Mouse (Mus musculus): ENCODE data around the gene Nrap.
A peak's percentile ranks its signal among the peaks of the same experiment; 100 is the strongest.

The Nrap gene

DNA sequence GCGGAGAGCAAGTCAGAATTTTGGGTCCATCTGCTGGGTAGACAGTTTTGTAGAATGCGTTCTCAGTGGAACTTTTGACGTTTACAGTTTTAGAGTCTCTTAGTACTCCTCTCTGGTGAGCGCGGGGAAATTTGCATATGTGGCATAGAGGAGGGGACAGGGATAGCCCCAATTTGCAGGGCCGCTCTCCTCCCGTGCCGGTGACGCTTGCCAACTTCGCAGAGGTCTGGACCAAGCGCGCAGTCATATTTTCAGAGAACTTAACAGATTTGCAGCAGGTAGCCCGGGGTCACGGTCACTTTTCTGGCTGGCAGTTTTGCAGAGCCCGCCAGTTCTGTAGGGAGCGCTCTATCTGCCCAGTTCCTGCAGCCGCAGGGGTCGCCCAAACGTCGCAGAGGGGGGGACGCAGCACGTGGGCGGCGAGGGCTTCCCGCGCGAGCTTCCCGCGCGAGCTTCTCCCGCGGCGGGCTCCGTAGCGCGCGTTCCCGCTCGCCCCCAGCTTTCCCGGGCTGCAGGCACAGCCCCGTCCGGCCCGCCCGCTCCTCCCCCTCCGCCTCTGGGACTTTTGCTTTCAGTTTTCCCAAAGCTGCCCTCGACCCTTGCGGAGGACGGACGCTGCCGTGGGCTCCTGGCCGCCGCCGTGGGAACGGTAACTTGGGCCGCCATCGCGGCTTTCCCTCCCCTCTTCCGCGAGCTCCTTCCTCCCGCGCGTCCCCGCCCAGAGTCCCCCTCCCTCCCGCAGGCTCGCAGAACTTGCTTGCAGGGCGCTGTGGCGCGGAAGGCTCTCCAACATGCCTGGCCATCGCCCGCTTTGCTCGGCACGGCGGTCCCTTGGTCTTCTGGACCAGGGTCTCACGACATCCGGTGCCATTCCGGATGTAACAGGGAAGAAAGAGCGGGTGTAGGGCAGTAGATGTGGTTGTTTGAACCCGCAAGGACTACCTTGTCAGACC is 7.1 kb upstream of the Nrap start, which contains the start of gene Casp7:
Gene Casp7, plus strand, starts transcription at position 461 of the 953 bp plus-strand sequence.
- DNase-seq (ENCODE audit: low spot score in 2 of 2), result peak in 1 of 2 experiments; percentile 5

DNA sequence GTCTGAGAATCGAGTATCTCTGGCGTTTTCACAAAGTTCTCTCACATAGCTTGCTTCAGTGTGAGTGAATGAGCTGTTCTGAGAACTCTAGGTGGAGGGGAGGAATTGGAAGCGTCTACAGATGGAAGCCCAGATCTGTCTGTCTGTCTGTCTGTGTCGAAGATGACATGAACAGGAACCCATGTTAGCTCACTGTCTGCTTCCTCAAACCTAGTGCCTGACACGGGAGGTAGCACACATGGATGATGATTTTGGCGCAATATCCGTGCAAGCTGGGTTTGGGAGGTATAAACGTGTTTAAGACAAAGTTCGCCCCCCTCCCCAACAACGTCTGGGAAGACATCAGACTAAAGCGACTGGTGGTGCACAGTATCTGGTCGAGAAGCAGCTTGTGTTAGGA is 6.4 kb upstream of the Nrap start:
- DNase-seq (ENCODE audit: low spot score in 2 of 2), result no peak

DNA sequence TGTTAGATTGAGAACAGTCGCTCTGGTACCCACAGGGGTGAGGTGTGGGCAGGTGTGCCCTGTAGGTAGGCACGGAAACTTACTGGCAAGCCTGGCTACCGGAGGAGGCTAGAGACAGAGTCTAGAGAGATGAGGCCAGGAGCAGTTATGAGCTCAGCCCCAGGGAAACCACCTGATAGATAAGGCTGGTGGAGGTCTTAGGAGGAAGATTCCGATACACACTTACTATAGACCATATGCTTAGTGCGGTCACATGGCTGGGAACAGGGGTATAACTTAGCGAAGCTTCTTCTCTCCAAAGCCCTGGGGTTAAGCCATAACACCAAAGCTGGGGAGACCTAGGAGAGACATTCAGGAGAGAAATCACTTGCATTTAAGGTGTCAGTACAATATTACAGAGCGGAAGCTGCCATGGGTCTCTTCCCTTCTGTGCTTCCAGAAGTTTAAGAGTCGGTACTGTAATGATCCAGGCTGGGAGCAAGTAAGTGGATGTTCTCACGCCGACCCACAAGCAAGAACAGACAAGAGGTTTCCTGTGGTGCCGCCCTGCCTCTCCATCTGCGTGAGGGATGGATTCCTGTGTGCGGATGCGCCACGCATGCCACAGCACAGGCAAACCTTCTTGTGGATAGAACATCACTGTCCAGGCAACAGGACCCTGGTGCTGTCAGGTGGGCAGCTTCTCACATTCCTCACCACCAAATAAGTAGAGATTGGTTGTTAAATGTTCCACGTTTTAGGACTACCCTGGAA is 5.5 kb upstream of the Nrap start:
- DNase-seq (ENCODE audit: low spot score in 2 of 2), result no peak

DNA sequence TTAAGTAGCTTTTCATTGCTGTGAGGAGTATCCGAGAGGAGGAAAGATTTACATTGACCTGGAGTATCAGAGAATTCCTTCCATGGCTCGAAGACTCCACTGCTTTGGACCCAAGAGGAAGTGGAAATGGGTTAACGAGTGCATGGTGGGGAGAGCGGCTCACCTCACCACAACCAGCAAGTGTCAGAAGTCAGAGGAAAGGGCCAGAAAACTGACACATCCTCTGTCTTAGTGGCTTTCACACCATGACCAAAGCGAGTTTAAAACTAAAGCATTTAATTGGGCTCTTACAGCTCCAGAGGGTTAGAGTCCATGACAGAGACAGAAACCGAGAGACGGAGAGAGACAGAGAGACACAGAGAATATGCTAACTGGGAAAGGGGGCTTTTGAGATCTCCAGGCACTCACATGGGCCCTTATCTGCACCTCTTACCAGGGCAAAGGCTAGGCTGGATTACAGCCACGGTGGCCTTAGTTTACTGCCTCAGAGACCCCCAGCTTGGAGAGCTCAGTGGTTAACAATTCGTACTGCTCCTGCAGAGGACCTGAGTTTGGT is 3.6 kb upstream of the Nrap start:
- no peak for DNase-seq (ENCODE audit: low spot score in 2 of 2)

DNA sequence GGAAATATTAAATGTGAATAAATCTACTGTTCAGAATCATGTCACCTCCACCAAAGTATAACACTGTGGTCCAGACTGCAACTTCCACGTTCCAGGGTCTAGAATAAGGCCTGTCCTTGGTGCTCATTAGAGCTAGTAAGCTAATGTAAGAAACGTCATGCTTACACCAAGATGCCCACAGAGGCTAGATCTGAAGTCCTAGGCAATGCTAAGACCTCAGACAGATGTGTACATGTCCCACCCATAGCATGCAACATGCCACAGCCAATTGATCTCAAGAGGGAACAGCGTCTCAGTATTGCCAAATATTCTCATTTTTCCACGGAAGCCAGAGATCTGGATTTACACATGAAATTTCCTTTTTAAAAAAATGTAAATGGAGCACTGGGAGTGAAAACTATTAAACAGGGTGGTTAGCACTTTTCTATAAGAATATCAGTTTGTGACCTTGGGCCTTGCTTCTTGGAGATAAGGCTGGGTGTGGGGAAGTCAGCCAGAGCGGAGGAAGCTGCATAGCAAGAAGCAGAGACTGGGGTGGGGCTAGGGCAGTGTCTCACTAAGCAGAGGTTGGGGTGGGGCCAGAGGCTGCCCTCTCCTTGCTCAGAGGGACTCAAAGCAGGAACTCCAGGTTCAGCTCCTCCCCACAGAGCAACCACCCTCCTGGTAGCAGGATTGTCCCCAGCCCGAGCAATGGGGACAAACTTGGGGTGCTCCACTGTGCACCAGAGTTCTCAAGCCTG is 1.6 kb upstream of the Nrap start:
- no peak for DNase-seq (ENCODE audit: low spot score in 2 of 2)

DNA sequence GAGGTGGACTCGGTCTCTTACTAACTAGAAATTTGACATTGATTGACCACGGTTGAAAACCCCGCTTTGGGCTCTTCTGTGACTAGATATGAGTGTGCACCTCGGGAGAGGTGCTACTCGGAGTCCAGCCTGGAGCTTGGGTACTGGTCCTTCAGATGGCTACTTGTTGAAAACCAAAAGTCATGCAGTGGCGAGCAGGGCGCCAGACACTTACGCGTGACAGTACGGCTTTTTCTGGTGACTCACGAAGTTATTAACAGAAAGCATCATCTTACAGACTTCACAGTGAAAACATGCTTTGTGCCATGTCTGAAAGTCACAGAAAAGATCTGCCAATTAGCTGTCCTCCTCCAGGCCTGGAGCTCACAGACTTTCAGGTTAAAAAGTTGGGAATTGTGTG is 661 bp downstream of the Nrap start:
- no peak for DNase-seq (ENCODE audit: low spot score in 2 of 2)

DNA sequence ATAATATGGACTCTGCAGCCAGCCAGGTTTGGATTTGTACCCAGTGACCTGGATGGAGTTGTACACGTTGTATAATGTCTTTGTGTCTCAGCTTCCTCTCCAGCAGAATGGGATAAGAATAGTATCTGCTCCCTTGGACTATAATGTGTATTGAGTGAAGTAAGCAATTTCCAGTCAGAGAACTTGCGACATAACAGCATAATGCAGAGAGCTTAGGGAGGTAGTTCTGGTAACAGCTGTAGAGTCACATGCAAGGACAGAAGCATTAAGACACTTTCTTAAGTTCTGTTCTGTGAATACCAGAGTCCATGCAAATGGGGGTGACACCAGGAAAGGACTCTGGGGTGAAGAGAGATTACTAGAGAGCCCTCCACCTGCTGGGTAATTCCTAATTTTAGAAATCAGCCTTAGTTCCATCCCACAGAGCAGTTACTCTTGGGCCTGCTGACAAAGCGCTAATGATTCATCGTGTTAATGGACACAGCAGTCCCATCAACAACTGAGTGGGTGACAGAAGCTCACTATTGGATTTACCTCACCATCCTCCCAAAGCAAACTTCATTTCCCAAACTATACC is 2.0 kb downstream of the Nrap start:
- DNase-seq (ENCODE audit: low spot score in 2 of 2), result no peak

DNA sequence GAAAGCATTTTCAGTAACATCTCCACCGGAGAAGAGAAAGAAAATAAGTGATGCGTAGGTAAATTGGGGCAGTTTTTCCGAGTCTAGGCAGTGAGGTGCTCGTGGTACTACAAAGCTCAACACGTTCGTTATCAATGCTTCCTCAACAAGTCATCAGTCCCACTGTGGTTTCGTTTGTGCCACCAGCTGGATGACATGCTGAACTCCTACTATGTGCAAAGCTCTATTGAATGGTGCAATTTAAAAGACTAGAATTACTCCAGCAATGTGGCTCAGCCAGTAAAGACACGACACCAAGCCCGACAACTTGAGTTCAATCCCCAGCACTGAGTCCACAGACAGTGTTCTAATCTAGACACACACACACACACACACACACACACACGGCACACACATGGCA is 3.7 kb downstream of the Nrap start:
- no peak for DNase-seq (ENCODE audit: low spot score in 2 of 2)

DNA sequence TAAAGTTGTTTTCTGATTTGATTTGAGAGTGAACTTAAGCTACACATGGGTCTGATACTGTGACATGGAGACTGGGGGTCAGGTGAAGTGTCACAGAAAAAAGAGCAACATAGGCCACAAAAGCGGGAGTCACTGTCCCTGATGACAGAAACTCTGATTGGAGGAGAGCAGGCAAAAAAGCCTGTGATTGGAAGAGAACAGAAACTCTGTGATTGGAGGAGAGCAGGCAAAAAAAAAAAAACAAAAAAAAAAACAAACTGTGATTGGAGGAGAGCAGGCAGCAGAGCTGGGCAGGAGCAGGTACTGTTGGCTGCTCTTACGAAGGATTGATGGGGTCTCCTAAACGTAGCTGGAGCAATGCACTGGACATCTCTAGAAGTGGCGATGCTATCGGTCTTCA is 4.3 kb downstream of the Nrap start:
- no peak for DNase-seq (ENCODE audit: low spot score in 2 of 2)

DNA sequence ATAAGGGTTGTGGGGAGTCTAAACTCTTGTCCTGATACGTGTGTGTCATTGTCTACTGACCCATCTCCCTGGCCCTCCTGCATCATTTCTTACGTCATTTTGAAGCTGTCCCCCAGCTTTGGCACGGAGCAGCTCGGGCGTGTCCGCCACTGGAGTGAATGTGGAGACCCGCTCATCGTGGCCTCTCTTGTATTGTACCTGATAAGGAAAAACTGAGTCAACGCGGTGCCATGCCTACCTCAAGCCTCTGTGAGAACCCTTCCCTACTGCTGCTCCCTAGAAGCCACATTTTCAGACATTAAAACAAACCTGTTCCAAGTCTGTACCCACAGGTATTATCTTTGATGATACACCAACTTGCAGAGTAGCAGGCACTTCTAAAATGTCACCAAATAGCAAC is 8.4 kb downstream of the Nrap start:
- no peak for DNase-seq (ENCODE audit: low spot score in 2 of 2)

DNA sequence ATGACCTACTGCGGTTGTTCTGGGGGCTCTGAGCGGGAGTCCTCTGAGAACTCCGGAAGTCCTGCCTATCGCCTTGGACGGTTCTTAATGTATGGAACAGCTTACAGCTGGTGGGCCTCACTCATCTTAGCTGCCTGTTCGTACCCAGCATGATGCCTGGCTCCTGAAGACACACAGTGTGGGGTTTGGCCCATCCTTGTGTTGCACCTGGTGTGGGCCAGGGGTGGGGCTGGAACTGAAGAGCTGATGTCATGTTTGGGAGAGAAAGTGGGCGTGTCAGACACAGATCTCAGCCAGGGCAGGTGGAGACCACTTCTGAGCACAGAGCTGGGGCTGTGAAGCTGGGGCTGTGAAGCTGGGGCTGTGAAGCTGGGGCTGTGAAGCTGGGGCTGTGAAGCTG is 9.5 kb downstream of the Nrap start:
- DNase-seq (ENCODE audit: low spot score in 2 of 2), result no peak

DNA sequence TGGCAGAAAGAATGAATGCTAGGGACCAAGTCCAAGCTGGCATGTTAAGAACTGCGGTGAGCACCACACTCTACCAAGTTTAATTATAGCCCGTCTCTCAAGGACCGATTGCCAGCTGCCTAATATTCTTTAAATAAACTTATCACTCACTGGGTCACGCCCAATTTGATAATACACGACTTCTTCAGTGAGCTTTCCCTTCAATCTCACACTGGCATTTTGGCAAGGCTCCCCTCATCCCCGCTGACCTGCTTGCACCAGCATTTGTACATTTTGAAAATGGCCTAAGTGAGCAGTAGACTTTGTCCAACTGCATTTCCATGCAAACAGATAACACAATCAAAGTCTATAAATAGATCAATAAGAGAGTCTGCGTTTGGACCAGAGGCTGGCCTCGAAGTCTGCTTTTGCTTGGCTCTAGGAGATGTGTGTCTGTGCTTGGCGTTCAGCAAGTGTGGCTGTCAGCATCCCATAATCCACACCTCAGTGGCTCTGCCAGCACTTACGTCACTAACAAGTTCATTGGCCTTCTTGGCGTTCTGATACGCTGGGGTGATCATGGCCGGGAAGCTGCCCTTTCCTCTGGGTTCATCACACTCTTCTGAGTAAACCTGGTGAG is 11.2 kb downstream of the Nrap start:
- DNase-seq (ENCODE audit: low spot score in 2 of 2), result no peak

DNA sequence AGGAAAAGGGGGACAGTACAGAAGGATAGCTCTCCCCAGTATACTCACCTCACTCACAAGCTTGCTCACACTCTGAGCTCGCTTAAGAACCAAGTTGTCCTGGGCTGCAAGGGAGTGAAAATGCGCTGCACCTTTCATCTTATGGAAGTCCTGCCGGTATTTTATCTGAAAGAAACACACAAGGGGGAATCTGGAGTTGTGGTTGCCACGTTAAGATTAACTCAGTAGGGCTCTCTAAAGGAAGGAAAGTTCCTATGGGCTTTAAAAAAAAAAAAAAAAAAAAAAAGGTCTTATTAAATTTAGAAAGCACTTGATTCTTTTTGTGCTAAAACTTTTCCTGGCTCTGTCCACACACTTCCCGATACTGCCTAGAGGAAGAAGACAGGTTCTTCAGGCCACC is 11.8 kb downstream of the Nrap start:
- DNase-seq (ENCODE audit: low spot score in 2 of 2), result no peak

DNA sequence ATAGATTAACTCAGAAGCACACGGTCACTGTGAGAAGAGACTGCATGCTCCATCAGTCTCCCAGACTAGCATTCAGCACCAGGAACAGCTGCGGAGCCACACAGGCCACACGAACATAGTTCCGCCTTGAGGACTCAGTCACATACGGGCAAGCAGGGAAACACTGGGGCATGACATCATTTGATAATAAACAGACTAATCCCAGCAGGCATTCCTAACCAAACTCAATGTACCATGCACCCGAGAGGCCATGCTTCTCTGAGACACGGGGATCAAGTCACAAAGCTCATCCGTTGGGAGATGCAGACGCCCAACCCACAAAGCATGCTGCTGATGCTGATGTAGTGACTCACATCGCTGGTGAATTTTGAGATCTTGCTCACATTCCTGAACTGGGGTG is 15.8 kb downstream of the Nrap start:
- no peak for DNase-seq (ENCODE audit: low spot score in 2 of 2)

DNA sequence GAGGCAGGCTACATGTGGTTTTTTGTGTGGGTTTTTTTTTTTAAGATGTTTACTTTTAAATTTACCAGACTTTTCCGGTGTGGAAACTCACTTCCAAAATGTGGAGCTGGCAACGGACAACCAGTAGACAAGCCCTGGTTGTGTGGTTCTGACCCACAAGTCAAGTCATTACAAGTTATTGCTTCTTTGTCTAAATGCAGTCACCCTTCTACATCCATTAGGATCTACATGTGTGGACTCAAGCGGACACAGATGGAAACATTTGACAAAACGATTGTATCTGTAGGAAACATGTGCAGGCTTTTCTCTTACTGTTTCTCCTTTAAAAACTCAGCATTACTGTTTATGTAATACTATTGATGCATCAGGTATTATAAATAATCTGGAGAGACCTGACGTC is 16.6 kb downstream of the Nrap start:
- no peak for DNase-seq (ENCODE audit: low spot score in 2 of 2)

DNA sequence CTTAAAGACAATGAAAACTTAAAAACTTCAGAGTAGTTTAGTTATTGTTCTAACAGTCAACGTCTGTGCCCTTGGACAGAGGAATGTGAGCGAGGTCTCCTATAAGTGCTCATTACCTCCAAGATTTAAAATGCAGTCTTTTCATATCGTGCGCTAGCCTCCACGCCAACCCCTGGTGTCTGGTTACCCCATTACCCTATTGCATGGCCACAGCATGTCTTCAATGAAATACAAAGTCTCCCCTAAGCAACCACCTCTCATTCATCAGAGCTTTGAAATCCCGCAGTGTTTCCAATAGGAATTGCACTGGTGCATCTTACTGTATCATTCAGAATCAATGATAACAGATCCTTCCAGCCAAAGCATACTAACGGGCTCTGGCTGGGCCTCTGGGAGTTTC is 17.6 kb downstream of the Nrap start:
- no peak for DNase-seq (ENCODE audit: low spot score in 2 of 2)

DNA sequence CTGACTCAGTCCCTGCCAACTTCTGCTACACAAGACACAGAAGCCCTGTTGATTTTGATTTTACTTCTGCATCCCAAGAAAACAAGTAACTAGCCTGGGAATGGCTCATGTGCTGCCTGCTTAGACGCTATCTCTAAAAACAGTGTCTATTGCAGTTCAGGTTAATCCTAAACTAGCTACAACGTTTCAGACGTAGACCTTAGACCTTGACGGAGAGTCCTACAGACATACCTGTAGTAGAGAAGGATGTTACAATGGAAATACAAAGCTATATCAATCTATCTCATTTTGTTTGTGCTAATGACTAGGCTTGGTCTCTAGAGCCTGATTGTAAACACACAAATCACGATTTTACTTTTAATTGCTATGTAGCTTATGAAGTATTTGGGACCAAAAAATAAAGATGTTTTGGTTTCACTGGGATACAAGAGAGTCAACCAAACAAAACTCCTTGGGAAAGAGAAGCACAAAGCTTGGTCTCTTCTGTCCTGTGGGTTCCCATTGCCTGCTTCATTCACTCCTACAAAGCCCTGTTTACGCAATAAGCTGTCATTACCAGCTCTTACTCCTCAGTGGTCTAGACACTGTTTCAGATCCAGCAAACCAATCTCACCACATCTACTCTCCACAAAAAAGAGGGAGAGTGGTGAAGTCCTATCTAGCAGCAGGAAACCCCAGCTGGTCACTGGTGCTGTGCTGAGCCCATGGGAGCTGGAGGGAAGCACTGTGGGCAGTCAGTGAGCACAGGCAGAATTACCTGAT is 19.3 kb downstream of the Nrap start:
- no peak for DNase-seq (ENCODE audit: low spot score in 2 of 2)

DNA sequence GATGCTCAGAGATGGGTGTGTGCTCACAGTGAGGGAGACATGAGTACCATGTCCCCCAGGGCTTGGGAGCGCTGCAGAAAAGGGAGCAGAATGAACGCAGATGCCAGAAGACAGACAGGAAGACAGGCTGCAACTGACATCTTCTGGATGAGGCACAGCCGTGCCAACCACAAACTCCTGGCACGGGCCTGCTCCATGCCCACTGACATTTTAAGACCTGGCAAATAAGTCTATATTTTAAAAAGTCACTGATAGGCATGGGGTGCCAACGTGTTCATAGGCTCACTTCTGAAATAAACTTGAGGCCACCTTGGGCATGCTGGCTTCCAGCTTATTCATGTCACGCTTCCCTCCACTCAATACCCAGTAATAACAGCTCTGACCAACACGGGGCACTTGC is 20.9 kb downstream of the Nrap start:
- DNase-seq (ENCODE audit: low spot score in 2 of 2), result no peak

DNA sequence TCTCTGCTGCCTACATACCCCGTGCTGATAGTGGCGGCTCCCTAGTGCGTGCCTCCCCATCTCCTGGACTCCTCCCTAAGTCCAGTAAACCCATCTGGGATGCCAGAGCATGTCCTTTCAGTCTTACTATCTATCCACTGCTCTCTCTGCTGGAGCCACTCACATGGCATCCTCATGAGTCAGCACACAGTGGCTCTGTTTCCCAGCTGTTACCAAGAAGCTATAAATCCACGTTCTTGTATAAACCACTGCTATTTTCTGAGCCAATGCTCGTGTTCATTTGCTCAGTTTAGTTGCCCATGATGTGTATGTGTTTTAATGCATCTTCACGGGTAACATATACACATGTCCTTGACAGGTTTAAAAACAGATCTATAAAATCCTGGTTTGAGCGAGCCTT is 22.1 kb downstream of the Nrap start:
- DNase-seq (ENCODE audit: low spot score in 2 of 2), result no peak

DNA sequence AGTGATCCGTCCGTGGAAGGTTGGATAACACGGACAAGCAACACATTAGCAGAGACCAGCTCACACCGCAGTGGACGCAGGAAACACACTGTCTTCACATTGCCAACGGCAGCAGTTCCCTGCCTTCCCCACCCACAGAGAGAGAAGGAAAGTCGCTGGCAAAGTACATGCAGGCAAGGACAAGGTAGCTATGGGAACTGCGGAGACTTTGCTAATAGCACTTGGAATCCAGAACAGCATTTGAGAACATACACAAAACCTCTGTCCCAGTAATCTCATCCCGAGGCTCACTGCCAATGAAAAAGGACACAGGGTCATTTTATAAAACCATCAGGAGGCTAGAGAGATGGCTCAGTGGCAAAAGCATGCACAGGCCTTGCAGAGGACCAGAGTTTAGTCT is 23.2 kb downstream of the Nrap start:
- DNase-seq (ENCODE audit: low spot score in 2 of 2), result no peak
